Mouse (Mus musculus) brain, embryonic 14.5 days (tissue): ENCODE data around the gene Agmo.

ENCODE experiments used
- CTCF ChIP-seq: fragments of 200-500 bp; IDR thresholded peaks from 2 replicates; pipeline ENCODE4 v1.5.1; 2012; ENCODE audit warnings: inconsistent platforms, mild to moderate bottlenecking, moderate library complexity, borderline replicate concordance; ENCODE audit not compliant: insufficient read depth, insufficient read length; ENCODE audit errors: extremely low read depth
- POLR2A ChIP-seq: fragments of 200-500 bp; IDR thresholded peaks from 2 replicates; pipeline ENCODE4 v1.6.1; 2012; ENCODE audit warnings: mild to moderate bottlenecking, inconsistent platforms, borderline replicate concordance; ENCODE audit not compliant: poor library complexity, insufficient read depth, insufficient read length, severe bottlenecking; ENCODE audit errors: extremely low read depth

DNA sequence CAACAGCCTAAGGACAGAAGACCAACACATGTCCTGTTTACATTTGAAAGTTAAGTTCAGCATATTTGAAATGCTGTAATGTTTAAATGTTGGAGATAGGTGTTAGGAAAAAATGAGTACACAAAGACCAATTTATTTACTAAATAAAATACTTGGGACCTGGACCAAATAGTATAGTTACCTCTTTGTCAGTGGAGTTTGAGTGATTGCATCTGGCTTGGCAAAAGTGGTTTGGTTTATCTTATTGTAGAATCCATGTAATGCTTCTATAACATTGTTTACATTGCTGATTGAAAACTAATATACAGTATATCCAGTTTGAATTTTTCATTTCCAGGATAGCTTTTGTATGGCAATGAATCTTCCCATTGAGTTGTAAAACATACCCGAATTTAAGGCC lies 193.0 kb downstream of the Agmo start:
- no peak for TF ChIP-seq CTCF
- TF ChIP-seq POLR2A: no peak
